Mouse (Mus musculus) left cerebral cortex, postnatal 25 days (tissue): ENCODE measurements around the gene Chl1. TPM values are rescaled to one million over a fixed set of nuclear protein-coding genes. Genes with fewer than 3 reads are reported as not detected.
A peak's percentile ranks its signal among the peaks of the same experiment; 100 is the strongest.

Experiments
- DNase-seq, 2 experiments: peaks; one replicate each; pipeline ENCODE4 v3.0.0; 2022; ENCODE audit warnings: low spot score in 2 of 2, mixed read lengths in 1 of 2
- intact Hi-C: fragments of 180-260 bp; cut with DNase I; formaldehyde crosslinking; loops from one replicate; pipeline ENCODE4 v1.15.1; 2025
- total RNA-seq, 2 experiments: library from RNA; stranded (reverse); gene quantifications; 2 replicates each; pipeline ENCODE4 v1.2.3; 2021

Chl1 gene
- total RNA-seq, 2 experiments from 2014 or later: 123 to 148 TPM

DNA sequence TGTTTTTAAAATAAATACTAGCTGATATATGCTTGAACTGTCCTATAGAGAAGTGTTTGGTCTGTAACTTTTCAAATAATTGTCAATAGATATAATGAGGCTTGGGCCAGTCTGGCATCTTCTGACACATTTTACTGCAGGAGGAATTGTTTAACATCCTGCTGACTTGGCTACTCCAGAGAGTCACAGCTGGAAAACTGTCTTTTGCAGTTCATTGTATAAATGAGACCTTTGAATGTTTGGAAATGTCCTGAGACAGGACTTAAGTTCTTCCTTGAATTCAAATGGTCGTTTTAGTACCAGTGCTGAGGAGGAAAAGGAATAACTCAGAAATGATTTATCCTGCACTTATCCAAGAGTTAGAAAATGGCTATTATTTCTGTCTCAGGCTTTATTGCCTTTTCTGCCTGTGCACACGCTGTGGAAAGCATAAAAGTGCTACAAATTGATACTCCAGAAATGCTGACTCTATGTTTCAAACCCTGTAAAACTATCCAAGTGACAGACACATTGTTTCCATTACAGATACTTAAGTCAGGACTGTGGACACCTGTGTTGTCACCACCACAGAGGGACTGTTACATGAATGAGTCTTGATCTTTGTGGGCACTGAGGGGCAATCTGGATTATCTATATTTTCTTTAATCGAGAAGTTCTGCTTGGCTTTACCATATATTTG lies 105.7 kb downstream of the Chl1 start:
- DNase-seq: no peak
- intact Hi-C loops: no loop called here

DNA sequence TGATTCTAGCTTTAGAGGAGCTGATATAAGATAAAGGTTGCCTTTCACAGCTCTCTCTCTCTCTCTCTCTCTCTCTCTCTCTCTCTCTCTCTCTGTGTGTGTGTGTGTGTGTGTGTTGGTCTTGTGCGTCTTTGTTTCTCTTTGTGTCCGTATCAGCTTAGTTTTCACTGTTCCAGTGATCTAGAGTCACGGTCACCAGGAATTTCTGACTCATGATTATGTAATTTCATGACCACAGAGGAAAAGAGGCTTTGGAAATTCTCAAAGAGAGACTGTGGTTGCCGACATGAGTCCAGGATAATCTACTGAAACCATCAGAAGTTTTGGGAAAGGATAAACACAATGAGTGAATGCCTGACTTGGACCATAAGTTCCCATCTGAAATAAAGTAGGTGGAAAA lies 110.5 kb downstream of the Chl1 start:
- intact Hi-C loops: no loop called here

DNA sequence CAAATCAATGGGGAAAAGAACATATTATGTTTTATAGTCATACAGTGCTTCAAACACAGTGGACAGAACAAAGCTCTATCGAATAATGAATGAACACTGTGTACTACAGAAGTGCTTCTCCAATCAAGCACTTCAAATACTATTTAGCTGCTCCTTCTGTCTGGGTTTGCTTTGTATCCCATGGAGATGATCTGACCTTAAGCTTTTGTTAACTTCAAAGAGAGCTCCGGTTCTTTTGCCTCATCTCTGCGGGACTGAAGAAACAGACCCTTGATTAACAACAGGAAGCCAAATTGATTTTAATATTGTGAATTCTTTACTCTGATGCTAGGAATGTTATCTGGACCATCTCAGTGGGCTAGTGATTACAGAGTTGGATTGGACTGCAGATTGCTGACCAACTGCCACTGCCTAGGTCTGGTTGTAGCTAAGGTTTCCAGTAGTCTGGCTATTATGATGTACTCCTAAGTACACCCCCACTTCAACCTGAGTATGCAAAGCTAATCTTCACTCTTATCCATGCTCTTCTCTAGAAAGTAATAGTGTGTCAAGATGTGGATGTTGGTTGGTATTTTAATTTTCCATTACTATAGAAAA lies 111.8 kb downstream of the Chl1 start:
- intact Hi-C loops: no loop called here
- DNase-seq: no peak

More for the DNA sequence above, 110.5 kb downstream of the Chl1 start:
- DNase-seq: no peak

DNA sequence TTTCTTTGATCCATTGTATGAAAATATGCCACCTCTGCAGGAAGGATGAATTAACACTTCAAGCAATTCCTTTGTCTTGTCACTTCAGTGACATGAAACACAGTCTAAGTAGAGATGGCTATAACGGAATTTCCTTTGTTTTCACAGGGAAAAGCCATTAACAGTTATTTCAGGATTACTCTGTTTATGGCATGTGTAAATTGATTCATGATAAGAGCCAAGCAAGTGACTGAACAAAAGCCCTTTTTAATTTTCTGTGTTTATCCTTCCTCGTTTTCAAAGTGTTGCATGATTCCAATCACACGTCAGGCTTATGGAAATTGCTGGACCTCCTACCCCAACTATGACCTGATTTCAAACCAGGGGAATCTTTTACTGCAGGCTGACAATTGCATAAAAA lies 122.5 kb downstream of the Chl1 start:
- no peak for DNase-seq
- intact Hi-C loops: no loop called here

DNA sequence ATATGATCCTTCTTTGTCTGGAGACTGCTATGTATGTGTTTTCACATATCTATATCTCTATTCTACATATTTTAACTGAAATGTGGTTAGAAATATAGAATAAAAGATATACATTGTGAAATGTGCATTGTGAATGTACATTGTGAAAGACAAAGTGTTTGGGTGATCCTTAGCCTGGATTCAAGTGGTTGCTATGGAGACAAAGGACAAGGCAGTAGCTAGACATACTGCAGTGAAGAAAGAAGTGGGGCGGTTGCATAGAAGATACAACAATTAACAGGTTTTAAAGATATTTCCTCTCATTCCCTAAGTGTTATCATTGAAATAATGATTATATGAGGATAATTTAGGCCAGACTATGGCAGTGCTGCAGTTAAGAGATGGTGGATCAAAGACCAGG lies 146.4 kb downstream of the Chl1 start:
- intact Hi-C loops: no loop called here
- DNase-seq: peak in 1 of 2 experiments; percentile 39

DNA sequence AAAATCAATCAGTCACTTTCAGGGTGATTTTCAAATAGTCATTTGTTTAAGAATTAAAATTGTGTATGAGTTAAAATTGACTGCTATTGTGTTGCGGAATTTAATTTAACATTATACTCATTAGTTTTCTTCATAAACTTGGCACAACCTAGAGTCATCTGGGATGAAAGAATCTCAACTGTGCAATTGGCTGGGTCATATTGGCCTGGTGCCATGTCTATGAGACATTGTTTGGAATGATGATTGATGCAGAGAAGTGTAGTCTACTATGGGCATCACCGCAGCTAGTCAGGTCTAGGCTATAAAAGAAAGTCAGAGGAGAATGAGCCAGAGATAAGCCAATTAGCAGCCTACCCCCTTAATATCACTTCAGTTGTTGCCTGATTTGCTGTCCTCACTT lies 148.8 kb downstream of the Chl1 start:
- DNase-seq: no peak
- intact Hi-C loops: no loop called here

DNA sequence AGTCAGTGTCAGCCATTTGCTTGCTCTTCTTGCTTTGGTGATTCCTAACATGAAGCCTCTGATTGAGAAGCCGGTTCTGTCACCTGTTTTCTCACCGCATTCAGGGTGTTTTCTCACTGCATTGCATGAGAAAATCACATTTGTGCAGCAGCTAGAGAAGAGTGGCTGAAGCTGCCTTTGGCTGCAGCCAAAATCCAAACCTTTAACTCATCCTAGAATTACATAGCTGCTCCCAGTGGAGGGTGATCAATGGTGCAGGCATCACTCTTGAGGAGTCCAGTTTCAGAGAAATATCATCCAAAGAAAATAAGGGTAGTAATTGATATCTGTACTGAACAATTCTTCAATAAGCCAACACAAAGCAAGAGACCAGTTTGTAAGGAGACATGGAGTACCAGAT lies 154.8 kb downstream of the Chl1 start:
- intact Hi-C loops: no loop called here
- no peak for DNase-seq

DNA sequence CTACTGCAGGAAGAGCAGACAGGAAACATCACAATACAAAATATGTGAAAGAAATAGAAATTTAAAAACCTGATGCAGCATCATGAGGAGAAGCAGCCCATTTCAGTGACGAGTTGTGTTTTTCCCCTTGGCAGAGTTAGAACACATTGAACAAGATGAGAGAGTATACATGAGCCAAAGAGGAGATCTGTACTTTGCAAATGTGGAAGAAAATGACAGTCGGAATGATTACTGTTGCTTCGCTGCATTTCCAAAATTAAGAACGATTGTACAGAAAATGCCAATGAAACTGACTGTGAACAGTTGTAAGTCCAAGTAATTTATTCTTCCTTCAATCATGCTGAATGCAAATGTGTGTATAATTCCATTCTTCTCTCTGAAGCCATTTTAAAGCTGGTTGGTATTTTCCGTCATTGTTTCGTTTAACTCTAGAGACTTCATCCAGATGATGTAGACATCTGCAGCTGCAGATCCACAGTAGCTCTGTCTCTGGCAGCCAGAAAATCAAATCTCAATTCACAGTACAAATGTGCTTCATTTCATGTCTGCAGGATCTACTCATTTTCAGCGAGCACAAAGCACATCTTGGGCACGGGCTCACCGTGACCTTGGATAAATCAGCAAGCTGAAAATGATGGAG lies 155.4 kb downstream of the Chl1 start:
- peak in 1 of 2 experiments; percentile 31 for DNase-seq
- intact Hi-C loops: no loop called here

DNA sequence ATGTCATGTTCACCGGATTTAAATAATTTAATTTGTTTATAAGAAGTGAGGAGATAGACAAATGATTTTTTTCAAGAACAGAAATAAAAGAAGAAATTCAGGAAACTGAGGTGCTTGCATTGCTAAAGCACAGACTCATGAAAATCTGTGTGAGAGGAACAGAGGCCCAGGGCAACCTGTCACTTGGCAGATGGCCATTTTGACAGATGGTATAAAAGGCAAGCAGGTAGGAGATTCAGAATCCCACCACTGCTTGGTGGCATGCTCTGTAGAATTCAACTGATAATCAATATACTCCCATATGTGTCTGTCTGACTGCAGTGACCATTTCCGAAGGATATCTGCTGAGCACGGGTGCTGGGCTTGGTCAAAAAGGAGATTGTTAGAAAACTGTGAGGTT lies 162.7 kb downstream of the Chl1 start:
- no peak for DNase-seq
- intact Hi-C loops: no loop called here

DNA sequence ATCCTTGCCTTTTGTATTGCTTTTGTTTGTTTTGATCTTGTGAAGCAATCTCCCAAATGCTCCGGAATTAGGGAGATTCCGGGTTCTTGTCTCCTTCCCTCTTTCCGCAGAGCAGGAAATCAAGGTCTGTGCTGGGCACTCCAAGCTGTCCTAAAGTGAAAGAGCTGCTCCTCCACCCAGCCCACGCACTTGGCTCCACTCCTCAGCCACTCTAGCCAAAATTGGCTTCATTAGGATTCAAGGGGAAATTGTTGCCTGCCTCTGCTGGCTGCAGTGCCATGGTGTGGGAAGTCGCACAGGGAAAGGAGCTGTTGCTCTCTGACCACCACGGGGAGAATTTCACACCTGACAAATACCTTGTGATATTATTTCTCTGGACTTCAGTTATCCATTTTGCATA lies 163.9 kb downstream of the Chl1 start:
- DNase-seq: peak; percentile 31 to 86
- intact Hi-C loops: no loop called here

DNA sequence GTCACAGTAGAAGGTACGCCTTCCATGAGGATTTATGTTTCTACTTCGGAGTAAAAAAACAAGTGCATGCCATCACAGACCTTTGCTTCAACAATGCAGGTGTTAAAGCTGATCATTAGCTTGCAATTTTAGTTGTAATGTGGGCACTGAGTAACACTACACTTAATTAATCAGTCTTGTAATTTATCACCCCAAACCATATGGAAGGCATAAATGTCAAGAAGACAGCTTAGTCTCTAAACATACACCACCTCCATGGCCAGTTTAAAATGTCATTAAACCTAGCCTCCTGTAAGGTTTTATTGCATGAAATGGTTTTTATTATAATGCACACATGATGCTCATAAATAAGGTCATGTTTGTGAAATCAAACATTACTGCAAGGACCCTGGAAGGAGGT lies 164.8 kb downstream of the Chl1 start:
- DNase-seq: no peak
- intact Hi-C loops: no loop called here

DNA sequence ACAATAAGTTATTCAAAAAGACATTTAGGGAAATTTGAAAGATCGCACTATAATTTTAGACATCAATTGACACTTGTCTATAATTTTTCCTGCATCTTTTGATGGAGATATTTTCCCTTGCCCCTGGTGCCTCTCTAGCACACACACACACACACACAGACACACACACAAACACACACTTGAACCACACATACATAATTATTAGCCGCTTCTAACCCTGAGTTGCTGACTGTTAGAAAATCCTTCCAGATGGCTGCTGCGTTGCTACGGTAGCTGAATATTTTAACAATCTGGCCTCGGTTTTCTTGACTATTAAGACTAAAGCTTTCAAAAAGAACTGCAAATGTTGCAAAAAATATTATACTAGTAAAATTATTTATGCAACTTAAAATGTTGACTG lies 166.3 kb downstream of the Chl1 start:
- intact Hi-C loops: no loop called here
- no peak for DNase-seq

DNA sequence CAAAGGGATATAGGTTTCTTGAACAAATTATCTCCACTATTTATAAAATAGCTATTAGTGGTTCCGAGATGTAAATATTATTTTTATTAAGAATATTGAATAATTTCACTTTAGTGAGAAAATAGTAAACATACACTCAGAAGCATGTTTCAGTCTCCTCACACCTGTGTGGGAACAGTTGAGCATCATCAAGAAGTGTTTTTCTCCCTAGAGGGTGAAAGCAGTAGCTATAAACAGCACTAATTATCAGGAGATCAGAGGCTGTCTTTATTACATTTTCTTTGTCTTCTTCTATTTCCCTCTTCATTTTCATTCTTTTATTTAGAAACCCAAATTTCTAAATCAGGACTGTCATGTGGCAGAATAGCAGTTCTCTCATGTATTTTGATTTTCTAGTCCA lies 166.7 kb downstream of the Chl1 start:
- intact Hi-C loops: no loop called here
- no peak for DNase-seq

DNA sequence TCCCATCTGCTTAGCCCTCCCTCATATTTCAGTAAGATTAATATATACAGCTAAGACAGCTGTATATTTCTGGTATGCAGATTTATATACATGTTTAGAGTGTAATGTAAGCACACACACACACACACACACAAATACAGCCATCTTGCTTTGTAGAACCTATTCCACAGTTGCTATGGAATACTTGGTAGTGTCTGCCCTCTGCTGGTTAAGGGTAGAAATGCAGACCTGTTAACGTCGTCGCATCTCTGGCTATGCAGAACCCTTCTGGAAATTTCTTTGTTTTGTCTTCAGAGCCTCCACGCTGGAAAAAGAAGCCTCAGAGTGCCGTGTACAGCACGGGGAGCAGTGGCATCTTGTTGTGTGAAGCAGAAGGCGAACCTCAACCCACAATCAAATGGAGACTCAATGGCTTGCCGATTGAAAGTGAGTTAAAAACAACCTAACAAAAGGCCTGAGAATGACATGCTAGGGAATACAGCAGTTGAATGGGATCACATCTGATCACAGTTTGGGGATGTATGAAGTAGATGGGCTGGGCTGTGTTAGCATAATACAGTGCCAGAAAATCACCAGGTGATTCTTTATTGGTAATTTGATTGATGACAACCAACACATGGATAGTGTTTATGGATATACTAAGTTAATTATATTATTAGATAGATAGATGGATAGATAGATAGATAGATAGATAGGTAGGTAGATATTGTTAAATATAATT lies 172.6 kb downstream of the Chl1 start:
- peak; percentile 82 to 89 for DNase-seq
- intact Hi-C loops: loop anchor here (1.0 to 10.0 kb wide), 3 partner anchors 172 to 708 kb away; partner anchors contain the start of gene Chl1

DNA sequence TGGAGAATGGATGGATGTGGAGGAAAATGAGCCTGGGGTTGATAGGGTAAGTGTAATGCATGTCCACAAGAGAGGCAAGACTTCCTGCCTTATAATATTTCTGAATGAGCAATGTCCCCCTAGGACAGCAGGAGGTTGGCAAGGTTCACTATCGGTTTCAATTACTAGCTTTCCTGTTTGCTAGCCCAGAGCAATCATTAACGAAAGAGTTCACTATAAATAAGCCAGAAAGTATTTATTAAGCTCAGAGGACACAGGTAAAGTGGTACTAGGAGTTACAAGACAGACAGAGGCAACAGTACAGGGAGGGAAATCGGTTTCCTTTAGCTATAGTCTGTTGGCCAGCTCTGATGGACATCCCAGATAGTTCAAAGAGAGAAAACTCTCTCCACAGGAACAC lies 182.1 kb downstream of the Chl1 start:
- intact Hi-C loops: no loop called here
- no peak for DNase-seq

DNA sequence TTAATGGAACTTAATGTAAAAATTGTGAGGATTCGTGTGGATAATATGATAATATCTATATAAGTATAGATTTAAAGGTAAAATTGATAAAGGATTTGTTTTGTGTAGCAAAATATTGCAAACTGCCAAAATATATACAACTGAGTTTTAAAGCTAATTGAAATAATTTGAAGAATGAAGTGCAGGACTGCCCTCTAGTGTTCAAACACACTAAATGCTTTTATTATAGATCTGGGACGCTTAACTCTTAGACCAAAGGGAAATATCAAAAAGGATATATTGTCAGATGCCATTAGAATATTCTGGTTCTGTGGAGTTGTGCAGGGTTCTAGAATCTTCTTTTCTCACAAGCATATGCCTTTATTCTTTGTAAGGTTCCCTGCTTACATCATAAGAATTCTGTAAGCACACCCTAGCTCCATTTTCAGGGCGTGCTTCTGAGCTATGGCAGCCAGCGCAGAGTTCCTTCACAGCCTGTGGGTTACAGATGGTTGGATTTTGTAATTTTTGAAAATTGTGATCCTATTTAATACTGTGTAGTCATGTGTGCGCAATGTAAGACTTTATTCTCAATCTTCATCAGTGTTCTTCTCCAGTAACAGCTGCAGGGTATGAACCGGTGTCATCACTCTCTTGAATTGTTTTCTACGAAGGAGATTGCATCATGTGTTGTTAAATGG lies 187.1 kb downstream of the Chl1 start:
- intact Hi-C loops: no loop called here
- peak in 1 of 2 experiments; percentile 36 for DNase-seq

DNA sequence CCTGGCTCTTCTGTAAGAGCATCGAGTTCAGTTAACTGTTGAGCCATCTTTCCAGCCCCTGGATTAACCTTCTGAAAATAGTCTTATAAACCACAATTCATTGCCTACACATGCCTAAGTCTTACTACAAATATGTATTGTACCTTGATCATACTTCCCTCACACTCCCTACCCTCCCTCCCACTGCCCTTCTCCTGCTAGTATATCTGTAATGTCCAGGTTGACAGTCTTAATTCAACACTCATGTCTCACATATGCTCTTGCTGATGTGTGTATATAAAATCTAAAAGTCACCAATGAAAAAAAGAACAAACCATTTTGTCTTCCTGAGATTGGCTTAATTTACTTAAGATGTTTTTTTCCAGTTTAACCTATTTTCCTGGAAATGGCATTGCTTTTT lies 189.1 kb downstream of the Chl1 start:
- DNase-seq: no peak

DNA sequence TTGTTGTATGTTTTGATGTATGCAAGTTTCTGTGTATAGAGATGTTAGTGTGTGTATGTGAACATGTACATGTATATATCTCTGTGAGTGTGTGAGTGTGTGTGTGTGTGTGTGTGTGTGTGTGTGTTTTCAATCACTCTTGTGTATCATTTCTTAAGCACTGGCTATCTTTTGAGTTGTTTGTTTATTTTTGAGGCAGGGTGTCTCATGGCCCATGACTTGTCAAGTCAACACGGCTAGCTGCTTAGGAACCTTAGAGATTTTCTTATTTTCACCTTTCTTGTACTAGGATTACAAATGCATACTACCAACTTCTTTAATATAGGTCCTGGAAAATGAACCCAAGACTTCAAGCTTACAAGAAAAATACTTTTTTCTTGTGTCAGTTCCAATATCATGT lies 189.5 kb downstream of the Chl1 start:
- intact Hi-C loops: no loop called here
- DNase-seq: no peak

More for the DNA sequence above, 189.1 kb downstream of the Chl1 start:
- intact Hi-C loops: no loop called here

DNA sequence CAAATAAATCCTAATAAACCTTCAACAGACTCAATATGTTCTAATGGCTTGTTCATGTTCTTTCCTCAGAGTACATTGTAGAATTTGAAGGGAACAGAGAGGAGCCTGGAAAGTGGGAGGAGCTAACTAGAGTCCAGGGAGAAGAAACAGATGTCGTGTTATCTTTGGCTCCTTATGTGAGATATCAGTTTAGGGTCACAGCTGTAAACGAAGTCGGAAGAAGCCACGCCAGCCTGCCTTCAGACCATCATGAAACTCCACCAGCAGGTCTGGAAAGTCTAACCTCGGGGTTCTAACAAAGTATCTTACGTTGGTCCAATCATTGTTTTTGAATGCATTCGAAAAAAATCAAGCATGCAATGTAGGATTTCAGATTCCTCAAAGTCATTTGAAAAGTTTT lies 189.9 kb downstream of the Chl1 start:
- DNase-seq: no peak
- intact Hi-C loops: no loop called here

DNA sequence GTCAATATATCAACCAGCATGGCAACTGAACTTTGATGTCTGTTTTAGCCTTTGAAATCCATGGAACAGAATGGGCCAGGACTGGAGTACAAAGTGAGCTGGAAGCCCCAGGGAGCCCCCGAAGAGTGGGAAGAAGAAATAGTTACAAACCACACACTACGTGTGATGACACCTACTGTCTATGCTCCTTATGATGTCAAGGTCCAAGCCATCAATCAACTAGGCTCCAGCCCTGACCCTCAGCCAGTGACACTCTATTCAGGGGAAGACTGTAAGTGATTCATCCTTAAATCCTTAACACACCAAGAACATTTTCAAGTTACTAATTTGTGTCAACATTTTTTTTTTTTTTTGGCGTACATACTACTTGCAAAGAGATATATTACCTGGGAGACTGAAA lies 196.0 kb downstream of the Chl1 start:
- intact Hi-C loops: no loop called here
- no peak for DNase-seq
